Mouse (Mus musculus) kidney, adult 2 months (tissue): Measurements from ENCODE around the gene Pak1.

Source experiments
- CTCF ChIP-seq: fragments of 200-500 bp; conservative IDR thresholded peaks from 2 replicates; pipeline ENCODE4 v1.5.1; 2011; ENCODE audit warnings: low read depth, mild to moderate bottlenecking, control low read depth, low read length, moderate library complexity, mixed read lengths; ENCODE audit not compliant: insufficient read depth, insufficient read length
- POLR2A ChIP-seq: fragments of 200-500 bp; IDR thresholded peaks from one replicate; pipeline ENCODE4 v1.6.1; 2011; ENCODE audit warnings: low read depth, low read length, control low read depth

GRCm38 (mm10) chr7:97741756-97742291 lies 46.5 kb upstream of the Pak1 start:
- no peak for TF ChIP-seq CTCF
- TF ChIP-seq POLR2A = no peak
